Mouse (Mus musculus) adrenal gland, postnatal 14 days (tissue): Measurements from ENCODE around the gene Vav2. TPM values are rescaled to one million over a fixed set of nuclear protein-coding genes. Genes with fewer than 3 reads are reported as not detected.

ENCODE experiments used
- DNase-seq: peaks from one replicate; pipeline ENCODE4 v3.0.0; 2021; ENCODE audit warnings: mixed read lengths
- total RNA-seq: library from RNA; stranded (reverse); gene quantifications from 2 replicates; pipeline ENCODE4 v1.2.3, GENCODE M21; 2021

Gene Vav2
- total RNA-seq, 1 experiment from 2014 or later = 21.7 TPM

- no peak for DNase-seq
Observed at GRCm38 (mm10) chr2:27361786-27362185, 65.0 kb downstream of the Vav2 start.

- peak; percentile 27 for DNase-seq
Observed at GRCm38 (mm10) chr2:27358461-27358860, 68.4 kb downstream of the Vav2 start.

- DNase-seq = no peak
Observed at GRCm38 (mm10) chr2:27355684-27356083, 71.1 kb downstream of the Vav2 start.

- DNase-seq = no peak
Observed at GRCm38 (mm10) chr2:27354610-27355211, 72.1 kb downstream of the Vav2 start.

- DNase-seq = no peak
Observed at GRCm38 (mm10) chr2:27352720-27353119, 74.1 kb downstream of the Vav2 start.

- DNase-seq = no peak
Observed at GRCm38 (mm10) chr2:27350371-27350770, 76.5 kb downstream of the Vav2 start.

GRCm38 (mm10) chr2:27343984-27344453 lies 82.8 kb downstream of the Vav2 start:
- DNase-seq = peak; percentile 49

- no peak for DNase-seq
Observed at GRCm38 (mm10) chr2:27340682-27341081, 86.2 kb downstream of the Vav2 start.

- DNase-seq = peak; percentile 52
Observed at GRCm38 (mm10) chr2:27339051-27339450, 87.8 kb downstream of the Vav2 start.

GRCm38 (mm10) chr2:27337261-27337660 lies 89.6 kb downstream of the Vav2 start:
- DNase-seq = no peak

GRCm38 (mm10) chr2:27336600-27336999 lies 90.2 kb downstream of the Vav2 start:
- DNase-seq = no peak

- DNase-seq = no peak
Observed at GRCm38 (mm10) chr2:27334816-27335215, 92.0 kb downstream of the Vav2 start.

GRCm38 (mm10) chr2:27331560-27331959 lies 95.3 kb downstream of the Vav2 start:
- peak; percentile 18 for DNase-seq

GRCm38 (mm10) chr2:27330446-27330845 lies 96.4 kb downstream of the Vav2 start:
- no peak for DNase-seq

GRCm38 (mm10) chr2:27329386-27330060 lies 97.3 kb downstream of the Vav2 start:
- peak; percentile 86 for DNase-seq

- peak; percentile 60 for DNase-seq
Observed at GRCm38 (mm10) chr2:27328613-27329041, 98.2 kb downstream of the Vav2 start.

- peak; percentile 33 for DNase-seq
Observed at GRCm38 (mm10) chr2:27327886-27328285, 98.9 kb downstream of the Vav2 start.

- DNase-seq = peak; percentile 31
Observed at GRCm38 (mm10) chr2:27327076-27327475, 99.8 kb downstream of the Vav2 start.

- DNase-seq = peak; percentile 20
Observed at GRCm38 (mm10) chr2:27326357-27326756, 100.5 kb downstream of the Vav2 start.

- DNase-seq = no peak
Observed at GRCm38 (mm10) chr2:27324690-27325089, 102.1 kb downstream of the Vav2 start.

GRCm38 (mm10) chr2:27321431-27321875 lies 105.4 kb downstream of the Vav2 start:
- peak; percentile 48 for DNase-seq

- no peak for DNase-seq
Observed at GRCm38 (mm10) chr2:27320820-27321219, 106.0 kb downstream of the Vav2 start.

- DNase-seq = peak; percentile 56
Observed at GRCm38 (mm10) chr2:27318606-27319005, 108.2 kb downstream of the Vav2 start.

GRCm38 (mm10) chr2:27318197-27318596 lies 108.6 kb downstream of the Vav2 start:
- no peak for DNase-seq
